Mouse (Mus musculus): ENCODE results near the gene Msh4.

Gene Msh4

GRCm38 (mm10) chr3:153906136-153906871 is at the start of gene Msh4:
Gene Msh4, minus strand, starts transcription at chr3:153906138.
- no peak for ATAC-seq (ENCODE audit: low TSS enrichment)

- ATAC-seq (ENCODE audit: low TSS enrichment) = no peak
Observed at GRCm38 (mm10) chr3:153948176-153948575, 42.2 kb upstream of the Msh4 start.

- ATAC-seq (ENCODE audit: low TSS enrichment) = no peak
Observed at GRCm38 (mm10) chr3:153947271-153947670, 41.3 kb upstream of the Msh4 start.

- ATAC-seq (ENCODE audit: low TSS enrichment) = peak; percentile 86
Observed at GRCm38 (mm10) chr3:153944335-153944990, 38.5 kb upstream of the Msh4 start, which contains the start of gene Acadm. Gene Acadm, minus strand, starts transcription at chr3:153944632.

GRCm38 (mm10) chr3:153943901-153944334 is 38.0 kb upstream of the Msh4 start:
- ATAC-seq (ENCODE audit: low TSS enrichment) = peak; percentile 62

- no peak for ATAC-seq (ENCODE audit: low TSS enrichment)
Observed at GRCm38 (mm10) chr3:153943003-153943640, 37.2 kb upstream of the Msh4 start.

GRCm38 (mm10) chr3:153941613-153942012 is 35.7 kb upstream of the Msh4 start:
- ATAC-seq (ENCODE audit: low TSS enrichment) = no peak

GRCm38 (mm10) chr3:153940486-153940885 is 34.5 kb upstream of the Msh4 start:
- ATAC-seq (ENCODE audit: low TSS enrichment) = no peak

GRCm38 (mm10) chr3:153940021-153940420 is 34.1 kb upstream of the Msh4 start:
- no peak for ATAC-seq (ENCODE audit: low TSS enrichment)

- no peak for ATAC-seq (ENCODE audit: low TSS enrichment)
Observed at GRCm38 (mm10) chr3:153937116-153937810, 31.3 kb upstream of the Msh4 start.

GRCm38 (mm10) chr3:153935878-153936277 is 29.9 kb upstream of the Msh4 start:
- peak; percentile 73 for ATAC-seq (ENCODE audit: low TSS enrichment)

- no peak for ATAC-seq (ENCODE audit: low TSS enrichment)
Observed at GRCm38 (mm10) chr3:153932461-153932860, 26.5 kb upstream of the Msh4 start.

GRCm38 (mm10) chr3:153929526-153929925 is 23.6 kb upstream of the Msh4 start:
- ATAC-seq (ENCODE audit: low TSS enrichment) = peak; percentile 38; the same call in 1 of the 2 replicates

GRCm38 (mm10) chr3:153926333-153926732 is 20.4 kb upstream of the Msh4 start:
- ATAC-seq (ENCODE audit: low TSS enrichment) = no peak

- no peak for ATAC-seq (ENCODE audit: low TSS enrichment)
Observed at GRCm38 (mm10) chr3:153921147-153921910, 15.4 kb upstream of the Msh4 start.

- ATAC-seq (ENCODE audit: low TSS enrichment) = no peak
Observed at GRCm38 (mm10) chr3:153917200-153917599, 11.3 kb upstream of the Msh4 start.

- no peak for ATAC-seq (ENCODE audit: low TSS enrichment)
Observed at GRCm38 (mm10) chr3:153913510-153914243, 7.7 kb upstream of the Msh4 start.

- peak; percentile 95 for ATAC-seq (ENCODE audit: low TSS enrichment)
Observed at GRCm38 (mm10) chr3:153912546-153913509, 6.9 kb upstream of the Msh4 start, which contains the start of gene Rabggtb. Gene Rabggtb, minus strand, starts transcription at chr3:153913009.

- no peak for ATAC-seq (ENCODE audit: low TSS enrichment)
Observed at GRCm38 (mm10) chr3:153911882-153912440, 6.0 kb upstream of the Msh4 start.

All from frontal cortex, adult (tissue).